Comparison of ENCODE assay signal across 12 mouse cellular contexts in genomic region chr16:87777373-87777772, GRCm38 (mm10).
"Had no signal": no experiment of that assay in that cellular context is flagged by ENCODE, and none has a peak within 500 bp of the region (broad histone marks: within the 10 kb centered on the region; RNA-seq: fewer than 3 reads in every experiment).

No protein-coding gene starts in this region.

- H3K36me3 ChIP-seq: kidney, embryonic 15.5 days; limb, embryonic 15.5 days; liver, embryonic 12.5 days; midbrain, embryonic 12.5 days; neural tube, embryonic 15.5 days had no signal

- H3K27me3 ChIP-seq: kidney, embryonic 15.5 days; limb, embryonic 15.5 days; liver, embryonic 12.5 days; midbrain, embryonic 12.5 days; neural tube, embryonic 15.5 days had no signal

- H3K4me3 ChIP-seq: kidney, embryonic 15.5 days; limb, embryonic 15.5 days; liver, embryonic 12.5 days; midbrain, embryonic 12.5 days; neural tube, embryonic 15.5 days had no signal

- H3K27ac ChIP-seq: kidney, embryonic 15.5 days; limb, embryonic 15.5 days; liver, embryonic 12.5 days; midbrain, embryonic 12.5 days; neural tube, embryonic 15.5 days had no signal

- DNase-seq: kidney, adult 18-20 months; kidney, postnatal 14 days; layer of hippocampus, postnatal 36 days; lung, embryonic 14.5 days; lung, postnatal 10 days; lung, postnatal 4 days; spleen, adult 18-20 months had no signal

- H3K4me1 ChIP-seq: limb, embryonic 15.5 days; liver, embryonic 12.5 days; midbrain, embryonic 12.5 days had no signal

- ATAC-seq: liver, embryonic 12.5 days had no signal
